Mouse (Mus musculus) forelimb bud, embryonic 11.5 days (tissue): ENCODE measurements at regions not wholly inside any gene's neighbourhood (a gene's known extent, or its start where the extent isn't known, plus 50 kb on each side); places are given as distances from the start of the nearest gene placed in this dataset.

Experiments
- DNase-seq: peaks from one replicate; pipeline ENCODE4 v3.0.0-alpha.2; 2012; ENCODE audit warnings: low read depth, low spot score

DNA sequence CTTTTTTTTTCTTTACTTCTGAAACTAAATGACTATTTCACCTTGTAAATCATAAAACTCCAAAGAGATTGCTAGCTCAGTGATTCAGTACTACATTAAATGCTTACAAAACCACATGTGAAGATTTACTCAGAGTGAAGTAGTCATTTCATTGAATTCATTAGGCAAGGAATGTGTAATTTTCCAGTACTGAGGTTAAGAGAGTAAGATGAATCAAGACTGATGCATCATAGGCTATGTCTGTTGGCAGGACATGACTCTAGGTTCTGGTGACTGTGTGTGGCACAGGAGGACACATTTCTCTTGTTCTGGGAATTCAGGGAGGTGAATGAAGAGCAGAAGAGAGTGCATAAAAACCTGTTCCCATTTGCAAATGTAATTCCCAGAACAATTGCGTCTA lies 741.7 kb downstream of the Slitrk6 start:
- DNase-seq = no peak

- peak; percentile 70 for DNase-seq
Measured at GRCm38 (mm10) chr14:110007159-110007558, 747.8 kb downstream of the Slitrk6 start.

DNA sequence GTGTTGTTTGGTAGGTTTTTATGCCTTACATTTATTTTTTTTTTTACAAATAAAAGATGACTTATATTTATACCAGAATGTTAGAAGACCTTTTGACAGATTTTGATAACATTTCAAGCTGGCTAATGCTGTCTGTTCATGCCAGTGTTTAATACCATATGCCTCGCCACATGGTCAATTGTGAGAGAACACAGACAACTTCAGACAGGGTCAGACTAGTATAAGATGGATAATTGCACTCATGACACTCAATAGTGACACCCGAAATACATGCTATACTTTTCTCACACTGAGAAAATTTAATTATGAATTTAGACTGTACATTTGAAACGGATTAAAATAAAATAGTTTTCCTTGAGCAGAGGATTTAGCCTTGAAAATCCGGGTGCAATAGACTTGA lies 769.9 kb downstream of the Slitrk6 start:
- no peak for DNase-seq

GRCm38 (mm10) chr14:109958008-109958407 lies 796.9 kb downstream of the Slitrk6 start:
- DNase-seq = no peak

- DNase-seq = no peak
Measured at GRCm38 (mm10) chr14:109941944-109942343, 813.0 kb downstream of the Slitrk6 start.

DNA sequence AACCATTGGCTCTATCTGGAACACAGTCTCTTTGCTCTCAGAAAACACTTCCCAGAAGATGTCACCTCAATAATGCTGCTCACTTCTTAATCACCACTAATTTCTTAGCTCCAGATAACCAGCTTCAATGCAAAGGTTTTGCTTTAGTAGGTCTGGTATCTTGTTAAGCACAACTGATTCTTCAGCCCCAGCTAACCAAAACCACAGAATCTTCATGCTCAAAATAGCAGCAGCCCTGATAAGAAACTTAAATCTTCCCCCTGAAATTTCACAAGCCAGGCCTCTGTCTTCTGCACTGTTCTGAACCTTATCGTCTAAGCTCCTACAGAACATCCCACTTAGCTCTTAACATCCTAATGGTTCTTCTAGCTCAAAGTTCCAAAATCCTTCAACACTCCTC lies 813.8 kb downstream of the Slitrk6 start:
- DNase-seq = no peak

- peak; percentile 51 for DNase-seq
Measured at GRCm38 (mm10) chr14:109937432-109937831, 817.5 kb downstream of the Slitrk6 start.

DNA sequence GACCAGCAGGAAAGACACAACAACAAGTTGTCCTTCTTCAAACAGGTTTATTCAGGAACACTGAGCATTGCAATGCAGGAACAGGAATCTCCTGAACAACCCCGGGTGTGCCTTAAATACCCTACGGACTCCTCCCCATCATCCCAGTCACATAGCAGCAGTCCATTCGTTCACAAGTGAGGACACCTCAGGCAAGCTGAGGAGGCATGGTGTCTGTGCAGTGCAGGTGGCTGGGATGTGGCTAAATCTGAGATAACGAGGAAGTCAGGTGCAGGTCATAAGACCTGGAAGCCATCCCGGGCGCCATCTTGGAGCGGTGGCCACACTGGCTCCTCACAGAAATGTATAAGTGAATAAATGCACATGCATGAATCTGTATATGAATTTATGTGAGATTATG lies 826.0 kb downstream of the Slitrk6 start:
- no peak for DNase-seq

GRCm38 (mm10) chr14:109891896-109892165 lies 863.1 kb downstream of the Slitrk6 start:
- DNase-seq = no peak

GRCm38 (mm10) chr14:109891151-109891895 lies 863.6 kb downstream of the Slitrk6 start:
- peak; percentile 2 for DNase-seq

GRCm38 (mm10) chr14:109876950-109877663 lies 877.8 kb downstream of the Slitrk6 start:
- no peak for DNase-seq

- DNase-seq = peak; percentile 68
Measured at GRCm38 (mm10) chr14:109874230-109874629, 880.7 kb downstream of the Slitrk6 start.

GRCm38 (mm10) chr14:109840354-109841104 lies 914.4 kb downstream of the Slitrk6 start:
- DNase-seq = peak; percentile 30

- no peak for DNase-seq
Measured at GRCm38 (mm10) chr14:109802522-109803126, 888.7 kb upstream of the Slitrk1 start.

DNA sequence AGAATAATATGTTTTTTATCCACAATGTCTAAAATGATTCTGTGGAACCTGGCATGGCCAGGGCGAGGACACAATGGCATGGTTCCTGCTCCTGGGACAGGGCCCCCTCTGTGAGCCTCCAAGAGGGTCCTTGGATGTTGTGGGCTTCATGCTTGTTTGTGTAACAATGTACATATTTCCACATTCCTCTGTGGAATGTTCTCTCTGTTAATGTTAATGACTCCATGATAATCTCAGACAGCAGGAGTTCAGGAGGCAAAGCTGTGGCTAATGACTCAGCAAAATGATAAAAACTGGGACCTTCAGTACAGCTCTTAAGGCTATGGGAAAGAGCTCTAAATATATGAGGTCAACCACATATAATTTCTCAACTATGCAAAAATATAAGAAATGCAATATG lies 858.3 kb upstream of the Slitrk1 start:
- DNase-seq = no peak

DNA sequence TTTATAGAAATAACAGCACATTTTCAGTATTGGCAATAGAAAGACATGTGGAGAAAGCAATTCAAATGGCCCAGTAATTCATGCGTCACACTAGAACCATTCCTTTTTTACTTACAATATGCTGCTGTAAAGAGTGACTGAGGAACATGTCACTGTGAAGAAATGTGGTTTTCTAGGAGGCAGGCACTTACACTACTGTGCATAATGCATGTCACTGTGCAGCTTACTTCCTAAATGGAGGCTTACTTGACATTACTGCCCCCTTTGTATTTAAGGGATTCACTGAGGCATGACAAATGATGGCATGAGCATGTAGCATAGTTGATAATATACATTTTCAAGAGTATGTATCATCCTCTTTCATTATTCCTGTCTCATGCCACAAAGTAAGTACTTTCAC lies 846.9 kb upstream of the Slitrk1 start:
- DNase-seq = no peak
